Mouse (Mus musculus): ENCODE data around the gene Exoc6. TPM values are rescaled to one million over a fixed set of nuclear protein-coding genes. Genes with fewer than 3 reads are reported as not detected.
"Not testable (repeated sequence)": the region's sequence is repeated elsewhere in the genome, so short reads cannot be mapped to it uniquely, and the experiment has no call there.

The Exoc6 gene
- polyA plus RNA-seq, 1 experiment = 3.3 TPM

DNA sequence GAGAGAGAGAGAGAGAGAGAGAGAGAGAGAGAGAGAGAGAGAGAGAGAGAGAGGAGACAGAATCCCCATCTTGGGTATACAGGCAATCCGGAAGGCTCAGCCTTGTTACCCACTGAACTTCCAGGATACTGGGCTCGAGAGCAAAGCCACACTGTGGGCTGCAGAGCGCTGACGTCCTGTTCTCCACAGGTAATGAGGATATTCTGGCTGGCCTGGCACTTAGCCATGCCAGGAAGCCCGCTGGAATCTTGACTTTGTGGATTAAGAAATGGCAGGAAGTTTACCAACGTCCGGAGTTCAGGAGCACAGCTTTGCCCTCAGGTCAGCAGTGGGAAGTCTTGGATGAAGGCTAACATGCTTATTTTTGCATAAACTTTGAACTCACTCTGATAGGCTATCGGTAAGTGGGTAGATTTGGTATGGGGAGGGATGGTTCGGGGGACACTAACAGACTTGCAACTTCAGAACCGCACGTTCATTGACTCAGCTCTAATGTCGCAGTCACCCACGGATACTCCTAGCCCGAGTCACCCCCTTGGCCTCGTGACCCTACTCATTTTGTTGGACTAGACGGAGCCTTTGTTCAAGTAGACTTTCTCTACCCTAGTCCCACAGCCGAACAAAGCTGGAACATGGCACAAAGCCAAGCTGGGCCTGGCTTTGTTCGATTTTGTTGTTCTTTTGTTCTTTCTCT lies 29.3 kb upstream of the Exoc6 start:
- peaks cover 5% of the 10 kb centered on the region for H3K4me1 ChIP-seq (ENCODE audit: control insufficient read depth, insufficient read depth, low read length)
- H3K27me3 ChIP-seq (ENCODE audit: control insufficient read depth, insufficient read depth, low read length) = no peaks in the 10 kb centered on the region
- no peak overlapping the region for H3K4me3 ChIP-seq (ENCODE audit: control insufficient read depth, low read depth, low read length)
- H3K36me3 ChIP-seq (ENCODE audit: control insufficient read depth, insufficient read depth, low read length) = no peaks in the 10 kb centered on the region
- no peak overlapping the region for H3K27ac ChIP-seq (ENCODE audit: control insufficient read depth, insufficient read depth, low read depth, low read length)
- TF ChIP-seq POLR2A (IDR thresholded peaks at IDR 0.05; ENCODE audit: control insufficient read depth, low read depth, low read length) = no peak
- TF ChIP-seq CTCF (IDR thresholded peaks at IDR 0.05; ENCODE audit: control insufficient read depth, insufficient read depth, insufficient replicate concordance, low read depth, low read length) = no peak

DNA sequence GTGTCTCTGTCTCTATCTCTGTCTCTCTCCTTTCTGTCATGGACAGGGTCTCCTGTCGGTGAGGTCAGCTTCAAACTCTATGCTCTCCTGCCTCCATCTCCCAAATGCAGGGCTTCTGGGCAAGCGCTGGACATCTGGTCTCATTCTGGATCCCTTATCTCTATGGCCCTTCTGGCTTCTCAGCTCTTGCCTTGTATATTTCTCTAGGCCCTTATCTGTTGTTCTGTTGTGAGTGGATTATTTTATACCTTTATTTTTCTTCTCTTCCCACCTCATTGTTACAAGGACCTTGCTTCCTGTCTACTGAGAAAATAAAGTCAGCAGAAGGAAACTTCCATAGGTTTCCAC lies 28.8 kb upstream of the Exoc6 start:
- no peaks in the 10 kb centered on the region for H3K27me3 ChIP-seq (ENCODE audit: control insufficient read depth, insufficient read depth, low read length)
- TF ChIP-seq CTCF (IDR thresholded peaks at IDR 0.05; ENCODE audit: control insufficient read depth, insufficient read depth, insufficient replicate concordance, low read depth, low read length) = no peak
- TF ChIP-seq POLR2A (IDR thresholded peaks at IDR 0.05; ENCODE audit: control insufficient read depth, low read depth, low read length) = no peak
- H3K27ac ChIP-seq (ENCODE audit: control insufficient read depth, insufficient read depth, low read depth, low read length) = no peak overlapping the region
- H3K4me3 ChIP-seq (ENCODE audit: control insufficient read depth, low read depth, low read length) = no peak overlapping the region
- H3K4me1 ChIP-seq (ENCODE audit: control insufficient read depth, insufficient read depth, low read length) = peaks cover 5% of the 10 kb centered on the region
- H3K36me3 ChIP-seq (ENCODE audit: control insufficient read depth, insufficient read depth, low read length) = no peaks in the 10 kb centered on the region

- Histone ChIP-seq H3K36me3 (ENCODE audit: control insufficient read depth, insufficient read depth, low read length) (no peaks in the 10 kb centered on the region), H3K27ac (ENCODE audit: control insufficient read depth, insufficient read depth, low read depth, low read length) (no peak overlapping the region), H3K4me1 (ENCODE audit: control insufficient read depth, insufficient read depth, low read length) (peaks cover 5% of the 10 kb centered on the region), H3K27me3 (ENCODE audit: control insufficient read depth, insufficient read depth, low read length) (no peaks in the 10 kb centered on the region), H3K4me3 (ENCODE audit: control insufficient read depth, low read depth, low read length) (no peak overlapping the region)
- no peak for TF ChIP-seq POLR2A (IDR thresholded peaks at IDR 0.05; ENCODE audit: control insufficient read depth, low read depth, low read length)
- TF ChIP-seq CTCF (IDR thresholded peaks at IDR 0.05; ENCODE audit: control insufficient read depth, insufficient read depth, insufficient replicate concordance, low read depth, low read length) = no peak
Observed at GRCm38 (mm10) chr19:37523280-37524062, 26.7 kb upstream of the Exoc6 start.

- H3K27ac ChIP-seq (ENCODE audit: control insufficient read depth, insufficient read depth, low read depth, low read length) = no peak overlapping the region
- H3K36me3 ChIP-seq (ENCODE audit: control insufficient read depth, insufficient read depth, low read length) = no peaks in the 10 kb centered on the region
- H3K4me3 ChIP-seq (ENCODE audit: control insufficient read depth, low read depth, low read length) = no peak overlapping the region
- no peak for TF ChIP-seq CTCF (IDR thresholded peaks at IDR 0.05; ENCODE audit: control insufficient read depth, insufficient read depth, insufficient replicate concordance, low read depth, low read length)
- TF ChIP-seq POLR2A (IDR thresholded peaks at IDR 0.05; ENCODE audit: control insufficient read depth, low read depth, low read length) = no peak
- H3K4me1 ChIP-seq (ENCODE audit: control insufficient read depth, insufficient read depth, low read length) = peaks cover 5% of the 10 kb centered on the region
- no peaks in the 10 kb centered on the region for H3K27me3 ChIP-seq (ENCODE audit: control insufficient read depth, insufficient read depth, low read length)
Observed at GRCm38 (mm10) chr19:37525925-37526324, 24.3 kb upstream of the Exoc6 start.

DNA sequence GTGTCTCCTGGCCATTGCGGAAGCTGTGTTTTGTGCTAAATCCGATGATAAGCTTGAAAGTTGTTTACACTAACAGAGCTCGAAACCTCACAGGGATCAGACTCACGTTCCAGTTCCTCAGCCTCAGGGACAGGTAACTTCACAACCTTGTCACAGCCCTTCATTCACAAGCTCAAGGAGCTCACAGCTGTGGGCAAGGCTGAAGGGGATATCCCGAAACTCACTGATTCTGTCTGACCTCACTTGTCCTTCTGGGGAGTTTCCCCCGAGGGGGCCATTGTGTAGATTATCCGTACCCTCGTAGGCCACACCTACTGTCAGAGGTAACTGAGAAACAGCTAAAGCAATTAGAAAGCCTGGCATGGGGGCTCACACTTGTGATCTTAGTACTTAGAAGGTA lies 23.4 kb upstream of the Exoc6 start:
- H3K4me1 ChIP-seq (ENCODE audit: control insufficient read depth, insufficient read depth, low read length) = no peaks in the 10 kb centered on the region
- TF ChIP-seq POLR2A (IDR thresholded peaks at IDR 0.05; ENCODE audit: control insufficient read depth, low read depth, low read length) (no peak), CTCF (IDR thresholded peaks at IDR 0.05; ENCODE audit: control insufficient read depth, insufficient read depth, insufficient replicate concordance, low read depth, low read length) (no peak)
- H3K4me3 ChIP-seq (ENCODE audit: control insufficient read depth, low read depth, low read length) = no peak overlapping the region
- H3K27ac ChIP-seq (ENCODE audit: control insufficient read depth, insufficient read depth, low read depth, low read length) = no peak overlapping the region
- no peaks in the 10 kb centered on the region for H3K36me3 ChIP-seq (ENCODE audit: control insufficient read depth, insufficient read depth, low read length)
- no peaks in the 10 kb centered on the region for H3K27me3 ChIP-seq (ENCODE audit: control insufficient read depth, insufficient read depth, low read length)

DNA sequence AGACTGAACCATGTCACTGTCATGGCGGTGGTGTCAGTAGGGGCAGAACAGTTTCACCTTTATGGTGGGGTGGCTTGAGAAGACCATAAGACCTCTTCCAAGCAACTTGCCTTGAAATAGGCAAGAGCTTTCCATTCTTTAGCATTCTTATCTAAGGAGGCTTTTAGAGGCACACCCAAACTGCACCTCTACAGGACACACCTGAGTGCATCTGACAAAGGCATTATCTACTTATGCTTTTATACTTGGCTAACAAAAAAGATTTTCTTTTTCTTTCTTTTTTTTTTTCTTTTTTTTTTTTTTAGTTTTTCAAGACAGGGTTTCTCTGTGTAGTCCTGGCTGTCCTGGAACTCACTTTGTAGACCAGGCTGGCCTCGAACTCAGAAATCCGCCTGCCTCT lies 22.5 kb upstream of the Exoc6 start:
- H3K27me3 ChIP-seq (ENCODE audit: control insufficient read depth, insufficient read depth, low read length); H3K27ac ChIP-seq (ENCODE audit: control insufficient read depth, insufficient read depth, low read depth, low read length); H3K4me3 ChIP-seq (ENCODE audit: control insufficient read depth, low read depth, low read length); H3K36me3 ChIP-seq (ENCODE audit: control insufficient read depth, insufficient read depth, low read length); H3K4me1 ChIP-seq (ENCODE audit: control insufficient read depth, insufficient read depth, low read length): not testable (repeated sequence)

DNA sequence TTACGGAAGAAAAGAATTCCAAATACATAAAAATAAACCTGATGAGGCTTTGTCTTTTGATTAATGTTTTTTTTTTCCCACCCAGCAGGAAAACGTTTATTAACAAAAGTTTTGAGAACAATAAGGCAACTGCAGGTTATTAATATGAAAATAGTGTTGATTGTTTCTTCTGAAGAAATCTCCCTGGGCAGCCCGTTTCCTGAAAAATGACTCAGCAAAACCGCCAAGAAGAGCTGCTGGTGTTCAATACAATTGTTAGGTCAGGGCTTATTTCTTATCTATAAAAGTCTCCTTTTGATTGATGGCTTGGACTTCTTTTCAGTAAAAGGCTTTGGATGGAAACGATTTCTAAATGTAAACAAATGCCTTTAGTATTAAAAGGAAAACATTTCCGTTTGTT lies 21.6 kb upstream of the Exoc6 start:
- H3K4me1 ChIP-seq (ENCODE audit: control insufficient read depth, insufficient read depth, low read length) = no peaks in the 10 kb centered on the region
- no peak overlapping the region for H3K27ac ChIP-seq (ENCODE audit: control insufficient read depth, insufficient read depth, low read depth, low read length)
- no peak for TF ChIP-seq POLR2A (IDR thresholded peaks at IDR 0.05; ENCODE audit: control insufficient read depth, low read depth, low read length)
- TF ChIP-seq CTCF (IDR thresholded peaks at IDR 0.05; ENCODE audit: control insufficient read depth, insufficient read depth, insufficient replicate concordance, low read depth, low read length) = no peak
- no peaks in the 10 kb centered on the region for H3K36me3 ChIP-seq (ENCODE audit: control insufficient read depth, insufficient read depth, low read length)
- H3K27me3 ChIP-seq (ENCODE audit: control insufficient read depth, insufficient read depth, low read length) = no peaks in the 10 kb centered on the region
- no peak overlapping the region for H3K4me3 ChIP-seq (ENCODE audit: control insufficient read depth, low read depth, low read length)

All from testis, adult 2 months (tissue).